Mouse (Mus musculus) fibroblast of lung, adult 2 months (primary cell): ENCODE results near the gene Sult2b1.
A peak's percentile ranks its signal among the peaks of the same experiment; 100 is the strongest.

ENCODE experiments used
- DNase-seq: peaks from one replicate; pipeline ENCODE4 v3.0.0-alpha.2; 2011; ENCODE audit warnings: low read depth

Gene Sult2b1

GRCm38 (mm10) chr7:45770427-45771082 lies 13.9 kb downstream of the Sult2b1 start:
- no peak for DNase-seq

DNA sequence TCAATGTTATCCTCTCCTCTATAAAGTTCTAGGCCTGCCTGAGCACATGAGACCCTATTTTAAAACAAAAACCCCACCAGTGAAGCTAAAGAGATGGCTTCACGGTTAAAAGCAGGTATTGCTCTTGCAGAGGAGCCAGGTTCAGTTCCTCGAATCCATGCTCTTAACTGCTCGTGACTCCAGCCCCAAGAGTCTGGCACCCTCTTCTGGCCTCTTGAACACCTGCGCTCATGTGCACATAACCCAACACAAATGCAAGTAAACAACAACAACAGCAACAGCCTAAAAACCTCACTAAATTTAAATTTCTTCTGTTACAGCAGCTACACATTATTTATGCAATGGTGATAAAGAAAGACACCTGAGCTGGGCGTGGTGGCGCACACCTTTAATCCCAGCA lies 17.0 kb downstream of the Sult2b1 start:
- no peak for DNase-seq

DNA sequence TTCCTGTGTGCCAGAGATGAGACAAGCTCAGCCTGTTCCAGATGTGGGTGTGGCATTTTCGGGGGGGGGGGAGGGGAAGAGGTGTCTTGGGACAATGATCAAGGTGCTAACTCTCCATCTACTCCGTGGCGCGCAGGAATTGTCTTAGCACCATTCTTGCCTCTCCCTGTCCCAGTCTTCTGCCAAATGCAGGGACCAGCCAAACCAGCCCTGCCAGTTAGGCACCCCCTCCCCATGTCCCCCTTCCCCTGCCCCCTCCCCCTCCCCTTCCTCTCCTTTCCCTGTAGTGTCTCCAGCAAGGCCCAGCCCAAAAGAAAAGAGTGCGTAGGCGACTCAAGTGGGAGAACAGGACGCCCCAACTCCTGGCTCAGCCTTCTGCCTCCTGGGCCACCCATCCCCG lies 17.7 kb downstream of the Sult2b1 start:
- DNase-seq = no peak

- no peak for DNase-seq
Observed at GRCm38 (mm10) chr7:45765995-45766394, 18.5 kb downstream of the Sult2b1 start.

DNA sequence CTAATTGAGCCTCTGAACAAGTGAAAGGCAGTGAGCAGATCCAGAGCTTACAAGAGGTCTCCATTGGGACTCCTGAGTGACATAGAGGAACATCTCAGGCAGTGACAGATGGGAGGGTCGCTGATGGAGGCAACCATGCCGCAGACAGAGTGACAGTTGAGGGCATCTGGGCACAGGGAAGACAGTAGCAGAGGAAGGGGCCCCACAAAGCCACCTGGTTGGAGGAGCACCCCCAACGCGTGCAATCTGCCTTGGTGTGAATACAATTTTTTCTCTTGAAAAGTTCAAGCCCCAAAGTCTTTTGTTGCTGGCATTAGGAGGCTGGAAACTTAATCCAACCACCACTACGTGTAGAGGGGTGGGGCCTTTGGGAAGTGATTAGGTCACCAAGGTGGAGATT lies 24.3 kb downstream of the Sult2b1 start:
- no peak for DNase-seq

DNA sequence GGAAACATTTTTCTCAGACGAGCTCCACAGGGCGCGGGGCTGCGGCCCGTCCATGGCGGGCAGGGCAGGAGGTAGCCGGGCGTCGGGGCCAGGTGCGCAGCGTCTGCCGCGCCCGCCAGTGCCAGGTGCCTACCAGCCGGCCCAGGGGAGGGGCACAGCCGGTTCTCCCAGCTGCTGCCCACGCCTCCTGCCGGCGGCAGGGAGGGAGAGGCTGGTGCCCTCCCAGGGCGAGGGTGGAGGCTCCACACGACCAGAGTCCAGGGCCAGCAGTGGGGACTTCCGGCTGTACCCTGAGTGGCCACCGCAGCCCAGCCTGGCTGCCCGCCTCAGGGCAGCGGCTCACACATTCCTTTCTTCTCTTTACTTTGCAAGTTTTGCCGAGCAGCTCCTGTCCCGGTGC lies 25.1 kb downstream of the Sult2b1 start:
- no peak for DNase-seq

DNA sequence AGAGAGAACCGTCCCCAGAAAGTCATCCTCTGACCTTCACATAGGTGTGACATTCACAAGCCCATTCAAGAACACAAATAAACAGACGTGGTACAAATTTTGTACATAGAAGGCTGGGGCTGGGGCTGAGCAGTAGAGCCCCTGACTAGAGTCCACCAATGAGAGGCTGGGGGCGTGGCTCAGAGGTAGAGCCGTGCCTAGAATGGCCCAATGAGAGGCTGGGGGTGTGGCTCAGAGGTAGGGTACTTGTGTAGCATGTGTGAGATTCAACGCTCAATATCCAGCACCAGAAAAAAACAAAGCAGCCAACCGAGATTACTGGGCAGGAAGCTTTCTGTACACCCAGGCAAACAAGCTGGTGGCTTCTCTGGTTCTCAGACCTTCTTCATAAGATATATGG lies 28.8 kb downstream of the Sult2b1 start:
- DNase-seq = no peak

- no peak for DNase-seq
Observed at GRCm38 (mm10) chr7:45750162-45750561, 34.3 kb downstream of the Sult2b1 start.

DNA sequence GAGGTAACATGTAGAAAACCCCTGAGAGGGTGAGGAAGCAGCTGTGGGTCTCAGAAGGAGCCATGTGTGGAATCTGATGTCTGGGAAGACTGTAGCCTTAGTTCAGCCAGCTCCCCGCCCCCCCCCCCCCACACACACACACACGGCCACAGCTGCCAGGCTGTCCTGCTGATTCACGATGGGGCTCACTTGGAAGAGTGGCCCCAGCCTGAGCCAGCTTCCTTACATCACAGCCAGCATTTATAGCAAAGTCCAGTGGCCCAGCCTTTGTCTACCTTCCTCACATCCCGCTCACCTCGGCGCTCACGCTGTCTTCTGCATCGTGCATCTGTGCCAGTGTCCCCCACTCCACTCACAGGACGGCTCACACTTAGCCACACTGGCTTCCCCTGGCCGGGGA lies 35.1 kb downstream of the Sult2b1 start:
- no peak for DNase-seq

- no peak for DNase-seq
Observed at GRCm38 (mm10) chr7:45748110-45748509, 36.4 kb downstream of the Sult2b1 start.

DNA sequence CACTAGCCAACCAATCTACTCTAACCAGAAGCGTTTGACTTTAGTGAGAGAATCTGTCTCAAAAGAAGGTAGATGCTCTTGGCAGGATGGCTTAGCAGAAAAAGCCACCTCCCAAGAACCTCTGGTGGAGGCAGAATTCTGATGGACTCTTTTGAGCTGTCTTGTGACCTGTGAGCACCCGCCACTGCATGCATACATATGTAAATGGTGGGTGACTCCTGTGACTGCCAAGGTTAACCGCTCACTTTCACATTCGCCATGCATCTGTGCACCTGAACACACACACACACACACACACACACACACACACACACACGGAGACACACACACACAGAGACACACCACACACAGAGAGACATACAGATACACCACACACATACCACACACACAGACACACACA lies 37.0 kb downstream of the Sult2b1 start:
- DNase-seq = no peak

DNA sequence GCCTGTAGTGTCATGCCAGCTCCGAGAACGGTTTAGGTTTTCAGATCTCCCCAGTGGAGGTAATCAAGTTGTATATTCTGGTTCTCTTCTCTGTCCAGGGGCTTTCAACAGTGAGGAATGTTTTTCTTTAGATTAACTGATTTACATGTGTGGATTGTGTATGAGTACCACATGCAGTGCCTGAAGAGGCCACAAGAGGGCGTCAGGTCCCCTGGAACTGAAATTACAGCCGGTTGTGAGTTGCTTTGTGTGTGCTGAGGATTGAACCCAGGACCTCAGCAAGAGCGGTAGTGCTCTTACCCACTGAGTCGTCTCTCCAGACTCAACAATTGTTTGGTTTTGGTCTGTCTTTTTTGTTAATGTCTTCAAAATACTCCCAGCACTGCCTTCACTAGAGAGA lies 38.0 kb downstream of the Sult2b1 start:
- DNase-seq = no peak

DNA sequence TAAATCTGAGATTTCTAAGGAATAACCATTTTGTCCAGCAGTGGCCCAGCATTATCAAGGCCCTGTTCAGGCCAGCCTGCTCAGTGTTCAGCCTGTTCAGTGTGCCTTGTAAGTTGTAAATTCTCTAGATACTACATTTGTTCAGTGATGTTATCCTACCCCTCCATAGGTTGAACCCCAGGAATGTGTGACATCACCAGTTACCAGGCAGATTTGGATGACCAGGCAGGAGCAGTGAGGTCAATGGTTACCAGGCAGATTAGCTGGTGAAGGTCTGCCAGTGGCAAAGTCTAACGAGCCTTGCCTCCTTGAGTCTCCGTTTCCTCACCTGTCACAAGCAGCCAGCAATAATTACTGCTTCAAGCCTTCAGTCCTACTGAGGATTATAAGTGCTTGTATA lies 40.1 kb downstream of the Sult2b1 start:
- DNase-seq = no peak

GRCm38 (mm10) chr7:45742338-45742737 lies 42.1 kb downstream of the Sult2b1 start:
- peak; percentile 60 for DNase-seq

DNA sequence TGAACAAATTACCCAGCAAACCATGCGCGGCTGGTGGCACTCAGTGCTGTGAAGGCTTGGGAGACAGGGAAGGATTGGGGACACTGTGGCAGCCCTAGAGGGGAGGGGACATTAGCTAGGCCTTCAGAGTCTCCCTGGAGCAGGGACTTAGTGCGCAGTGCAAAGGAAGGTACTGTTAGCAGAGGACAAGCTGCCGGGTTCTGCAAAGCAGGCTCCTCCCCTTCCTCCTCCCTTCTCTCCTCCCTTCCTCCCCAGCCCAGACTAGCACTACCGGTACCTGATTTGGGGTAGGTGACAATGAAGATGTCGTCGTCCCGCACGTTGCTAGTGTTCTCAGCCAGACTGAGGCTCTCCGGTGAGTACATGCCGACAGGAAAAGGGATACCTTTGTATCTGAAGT lies 42.7 kb downstream of the Sult2b1 start:
- DNase-seq = no peak

- no peak for DNase-seq
Observed at GRCm38 (mm10) chr7:45741308-45741707, 43.2 kb downstream of the Sult2b1 start.

DNA sequence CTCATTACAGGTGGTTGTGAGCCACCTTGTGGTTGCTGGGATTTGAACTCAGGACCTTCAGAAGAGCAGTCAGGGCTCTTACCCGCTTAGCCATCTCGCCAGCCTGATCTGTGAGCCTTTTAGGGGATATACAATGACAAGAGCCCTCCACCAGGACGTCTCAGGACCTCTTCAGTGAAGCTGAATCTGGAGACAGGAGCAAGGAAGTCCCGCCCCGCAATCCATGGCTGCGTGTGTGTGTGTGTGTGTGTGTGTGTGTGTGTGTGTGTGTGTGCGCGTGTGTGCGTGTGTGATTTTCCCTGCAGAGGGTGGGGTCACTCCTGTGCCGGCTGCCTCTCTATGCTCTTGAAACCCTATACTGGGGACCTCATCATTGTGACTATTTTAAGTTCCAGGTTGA lies 44.6 kb downstream of the Sult2b1 start:
- DNase-seq = no peak

DNA sequence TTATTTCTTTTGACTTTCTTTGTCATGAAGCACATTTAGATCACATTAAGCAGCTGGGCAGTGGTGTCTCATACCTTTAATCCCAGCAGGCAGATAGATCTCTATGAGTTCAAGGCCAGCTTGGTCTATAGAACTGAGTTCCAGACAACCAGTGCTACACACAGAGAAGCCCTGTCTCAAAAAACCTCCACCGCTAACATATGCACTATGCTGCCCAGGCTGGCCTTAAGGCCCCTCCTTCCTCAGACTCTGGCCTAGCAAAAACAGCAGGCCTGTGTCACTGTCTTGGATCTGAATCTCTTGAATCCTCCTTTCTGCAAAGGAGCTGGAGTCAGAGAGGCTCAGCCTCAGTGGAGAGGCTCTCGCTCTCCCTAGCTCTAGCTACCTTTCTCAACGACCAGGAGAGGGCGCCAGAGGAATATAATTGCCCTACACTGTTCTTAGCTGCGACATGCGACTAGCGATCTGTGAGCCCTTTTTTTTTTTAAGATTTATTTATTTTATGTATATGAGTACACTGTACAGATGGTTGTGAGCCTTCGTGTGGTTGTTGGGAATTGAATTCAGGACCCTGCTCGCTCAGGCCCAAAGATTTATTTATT lies 45.2 kb downstream of the Sult2b1 start:
- DNase-seq = peak; percentile 52

DNA sequence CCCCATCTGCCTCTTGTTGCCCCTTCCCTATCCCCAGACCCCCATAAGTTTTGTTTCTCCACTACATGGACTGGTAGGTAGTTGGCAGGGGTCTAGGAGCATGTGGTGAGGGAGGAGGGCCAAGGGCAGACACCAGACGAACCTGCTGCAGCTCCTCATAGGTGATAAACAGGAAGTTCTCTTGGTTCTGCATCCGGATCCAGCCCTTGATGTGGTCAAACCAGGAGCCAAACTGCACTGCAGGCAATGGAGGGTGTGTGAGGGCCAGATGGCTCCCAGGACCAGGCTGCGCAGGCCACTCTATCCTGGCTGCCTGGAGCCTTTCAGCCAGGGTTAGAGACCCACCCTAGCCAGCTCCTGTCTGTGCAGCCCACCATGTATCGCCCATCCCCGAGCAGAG lies 51.0 kb downstream of the Sult2b1 start:
- no peak for DNase-seq

DNA sequence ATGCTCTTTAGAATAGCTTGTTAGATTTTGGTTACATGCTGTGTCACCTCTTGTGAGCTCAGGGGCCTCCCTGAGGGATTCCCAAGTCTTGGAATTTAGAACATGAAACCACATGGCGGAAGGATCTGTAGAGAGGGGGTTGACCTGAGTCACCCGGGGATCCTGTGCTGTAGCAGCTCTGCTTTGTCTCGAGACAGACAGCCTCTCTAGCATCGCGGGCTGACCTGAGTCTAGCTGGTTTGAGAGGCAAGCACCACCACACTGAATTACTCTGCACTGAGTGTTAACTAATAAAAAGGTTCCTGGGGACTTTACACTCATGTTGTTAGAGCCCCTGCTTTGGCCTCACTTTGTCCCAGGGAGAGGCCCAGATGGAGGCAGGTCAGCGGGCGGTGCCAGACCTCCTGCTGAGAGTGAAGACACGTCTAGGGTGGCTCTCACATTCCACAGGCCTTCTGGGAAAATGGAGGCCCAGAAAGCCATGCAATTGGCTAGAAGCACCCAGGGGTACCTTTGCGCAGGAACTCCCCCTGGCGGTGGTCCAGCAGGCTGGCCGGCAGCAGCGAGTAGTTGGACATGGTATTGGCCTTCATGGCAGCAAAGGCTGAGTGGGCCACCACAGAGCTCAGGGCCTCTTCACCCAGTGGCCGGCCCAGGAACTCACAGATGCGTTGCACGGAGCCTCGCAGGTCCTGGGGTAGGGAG lies 53.6 kb downstream of the Sult2b1 start:
- no peak for DNase-seq

- no peak for DNase-seq
Observed at GRCm38 (mm10) chr7:45727625-45728024, 56.8 kb downstream of the Sult2b1 start.

GRCm38 (mm10) chr7:45726419-45726818 lies 58.0 kb downstream of the Sult2b1 start:
- no peak for DNase-seq

DNA sequence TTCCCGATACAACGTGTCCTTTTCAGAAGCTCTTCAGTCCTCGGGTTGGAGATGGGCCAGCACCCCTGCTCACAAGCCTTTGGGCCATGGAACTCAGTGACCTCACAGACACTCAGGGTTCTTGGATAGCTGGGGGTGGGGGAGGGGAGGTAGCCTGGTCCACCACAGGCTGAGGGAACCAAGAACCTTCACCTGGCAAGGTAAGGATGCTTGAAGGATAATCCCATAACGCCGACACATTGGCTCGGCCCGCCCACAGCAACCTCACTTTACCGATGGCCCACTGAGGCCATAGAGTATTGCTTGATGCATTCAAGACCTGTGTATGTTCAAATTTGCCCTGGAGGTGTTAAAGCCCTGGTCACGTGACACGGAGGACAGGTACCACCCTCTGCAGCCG lies 58.8 kb downstream of the Sult2b1 start, which contains the start of gene Spaca4:
Gene Spaca4 (minus strand): TSS at position 101 of the 400 bp plus-strand sequence.
- DNase-seq = no peak
